49 mouse cellular contexts compared by ENCODE assay signal in genomic region chr2:91900431-91900830, GRCm38 (mm10). TPM values are rescaled to one million over a fixed set of nuclear protein-coding genes. Genes with fewer than 3 reads are reported as not detected.
"Had no signal": no experiment of that assay in that cellular context is flagged by ENCODE, and none has a peak within 500 bp of the region (broad histone marks: within the 10 kb centered on the region; RNA-seq: fewer than 3 reads in every experiment).

No protein-coding gene starts in this region.

- H3K27ac ChIP-seq: heart, embryonic 10.5 days; heart, embryonic 13.5 days; heart, embryonic 15.5 days; hindbrain, embryonic 10.5 days; hindbrain, embryonic 12.5 days; hindbrain, embryonic 13.5 days; hindbrain, embryonic 14.5 days; hindbrain, embryonic 15.5 days; hindbrain, postnatal 0 days; intestine, embryonic 15.5 days; kidney, embryonic 15.5 days; kidney, postnatal 0 days; layer of hippocampus, adult 2 months had no signal

- ATAC-seq: hindbrain, embryonic 16.5 days; hindbrain, postnatal 0 days; inflammation-experienced regulatory T-cells, adult 6 months; intestine, embryonic 15.5 days; intestine, embryonic 16.5 days; intestine, postnatal 0 days had no signal

- H3K4me2 ChIP-seq: heart, embryonic 11.5 days; heart, embryonic 12.5 days; heart, embryonic 13.5 days; heart, embryonic 15.5 days; hindbrain, embryonic 12.5 days; hindbrain, embryonic 13.5 days; hindbrain, embryonic 14.5 days; hindbrain, embryonic 15.5 days; intestine, embryonic 15.5 days; kidney, embryonic 15.5 days had no signal

- H3K4me3 ChIP-seq: heart, embryonic 10.5 days; heart, embryonic 12.5 days; heart, embryonic 13.5 days; heart, embryonic 15.5 days; hindbrain, embryonic 10.5 days; hindbrain, embryonic 12.5 days; hindbrain, embryonic 13.5 days; hindbrain, embryonic 15.5 days; intestine, embryonic 15.5 days; kidney, embryonic 15.5 days; layer of hippocampus, adult 2 months had no signal

- DNase-seq: heart, postnatal 10 days; heart, postnatal 14 days; heart, postnatal 36 days; heart, postnatal 4 days; kidney, adult 11 months; kidney, adult 18-20 months; kidney, adult 2 months; kidney, adult 8-10 months; kidney, adult 9 months; kidney, postnatal 10 days; kidney, postnatal 14 days; kidney, postnatal 25 days; kidney, postnatal 36 days; kidney, postnatal 4 days; layer of hippocampus, adult 9-11 months; layer of hippocampus, postnatal 36 days had no signal

- H3K27me3 ChIP-seq: heart, embryonic 12.5 days; heart, embryonic 13.5 days; heart, embryonic 15.5 days; hindbrain, embryonic 12.5 days; hindbrain, embryonic 13.5 days; hindbrain, embryonic 15.5 days; intestine, embryonic 15.5 days; kidney, embryonic 15.5 days had no signal

- H3K9me3 ChIP-seq: heart, embryonic 10.5 days; heart, embryonic 12.5 days; heart, embryonic 13.5 days; heart, embryonic 15.5 days; hindbrain, embryonic 10.5 days; hindbrain, embryonic 12.5 days; hindbrain, embryonic 13.5 days; hindbrain, embryonic 15.5 days; intestine, embryonic 15.5 days; kidney, embryonic 15.5 days had no signal

- H3K9ac ChIP-seq: heart, embryonic 12.5 days; heart, embryonic 13.5 days; heart, embryonic 15.5 days; hindbrain, embryonic 12.5 days; hindbrain, embryonic 13.5 days; hindbrain, embryonic 14.5 days; hindbrain, embryonic 15.5 days; intestine, embryonic 15.5 days; kidney, embryonic 15.5 days had no signal

- H3K4me1 ChIP-seq: heart, embryonic 10.5 days; heart, embryonic 12.5 days; heart, embryonic 15.5 days; intestine, embryonic 15.5 days; kidney, embryonic 15.5 days had no signal

- H3K36me3 ChIP-seq: intestine, embryonic 15.5 days had no signal

RNA-seq across cellular contexts. Expression of gene Chrm4, which starts 26.6 kb away (rescaled TPM):
- total RNA-seq: heart, postnatal 14 days; heart, postnatal 25 days; heart, postnatal 36 days; heart, postnatal 4 days; hematopoietic stem cell, adult 5-6 weeks had no signal
- polyA plus RNA-seq: heart, embryonic 11.5 days; heart, embryonic 13.5 days; heart, embryonic 14.5 days; heart, embryonic 15.5 days; heart, embryonic 16.5 days; heart, postnatal 0 days; intestine, embryonic 14.5 days; kidney, embryonic 14.5 days; kidney, postnatal 0 days had no signal

RNA-seq across cellular contexts. Expression of gene Mdk, which starts 31.7 kb away (rescaled TPM):
- total RNA-seq: hematopoietic stem cell, adult 5-6 weeks had no signal

RNA-seq across cellular contexts. Expression of gene Gm9821, which starts 45.1 kb away (rescaled TPM):
- total RNA-seq: heart, postnatal 10 days; heart, postnatal 14 days; heart, postnatal 25 days; heart, postnatal 36 days; heart, postnatal 4 days; hindbrain, postnatal 0 days; layer of hippocampus, adult 18-20 months; layer of hippocampus, adult 2 months; layer of hippocampus, adult 8-10 months; layer of hippocampus, postnatal 10 days; layer of hippocampus, postnatal 14 days; layer of hippocampus, postnatal 25 days; layer of hippocampus, postnatal 36 days; left cerebral cortex, adult 18-20 months had no signal
- polyA plus RNA-seq: kidney, adult 2 months; large intestine, adult 2 months had no signal
